Mouse (Mus musculus) hematopoietic stem cell, adult 5-6 weeks (primary cell): ENCODE results near the gene Lrrc1. TPM values are rescaled to one million over a fixed set of nuclear protein-coding genes. Genes with fewer than 3 reads are reported as not detected.
A peak's percentile ranks its signal among the peaks of the same experiment; 100 is the strongest.

Experiments used
- ATAC-seq, 2 experiments: fragments of 125-278 bp in 1 of 2; replicated peaks in 1 of 2; 2 replicates each; pipeline ENCODE4 v1.8.0; 2016 to 2017; ENCODE audit warnings: inconsistent platforms in 2 of 2, mild to moderate bottlenecking in 2 of 2, moderate number of reproducible peaks in 2 of 2, low read depth in 1 of 2, moderate TSS enrichment in 1 of 2; ENCODE audit not compliant: low FRiP score in 2 of 2, poor library complexity in 2 of 2, severe bottlenecking in 2 of 2, insufficient read depth in 1 of 2, low TSS enrichment in 1 of 2
- total RNA-seq: library from RNA; stranded (forward); fragments of 172-1452, 232-1000 nt; gene quantifications from 2 replicates; pipeline ENCODE4 v1.2.3, GENCODE M21; 2017

The Lrrc1 gene
- total RNA-seq, 1 experiment from 2014 or later, result 24.4 TPM

- ATAC-seq, result no peak; a peak in 1 of 4 replicates
Observed at GRCm38 (mm10) chr9:77519198-77519597, 25.5 kb downstream of the Lrrc1 start.

DNA sequence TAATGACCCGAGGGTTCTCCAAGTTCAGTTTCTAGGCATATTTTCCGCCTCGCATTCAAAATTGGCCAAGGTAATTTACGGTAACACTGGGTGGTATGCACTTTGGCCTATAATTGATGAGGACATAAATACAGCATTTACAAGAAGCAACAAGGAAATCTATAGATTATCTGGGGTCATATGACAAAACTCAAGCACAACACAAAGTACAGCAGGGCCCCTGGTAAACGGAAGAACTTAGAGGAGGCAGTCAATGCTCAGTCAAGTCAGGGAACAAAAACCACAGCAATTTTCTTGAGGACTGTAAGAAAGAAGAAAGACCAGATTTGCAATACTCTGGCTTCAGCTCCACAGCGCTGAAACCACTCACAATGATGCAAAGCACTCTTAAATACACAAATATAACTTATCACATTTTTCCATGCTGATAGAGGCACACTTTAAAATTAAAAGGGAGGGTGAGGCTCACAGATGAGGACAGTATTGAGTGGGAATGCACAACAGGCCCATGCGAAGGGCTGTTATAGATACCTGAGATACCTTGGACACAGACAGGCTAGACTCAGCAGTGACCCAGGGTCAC is 27.8 kb downstream of the Lrrc1 start:
- no peak for ATAC-seq

GRCm38 (mm10) chr9:77513892-77514291 is 30.8 kb downstream of the Lrrc1 start:
- no peak for ATAC-seq

DNA sequence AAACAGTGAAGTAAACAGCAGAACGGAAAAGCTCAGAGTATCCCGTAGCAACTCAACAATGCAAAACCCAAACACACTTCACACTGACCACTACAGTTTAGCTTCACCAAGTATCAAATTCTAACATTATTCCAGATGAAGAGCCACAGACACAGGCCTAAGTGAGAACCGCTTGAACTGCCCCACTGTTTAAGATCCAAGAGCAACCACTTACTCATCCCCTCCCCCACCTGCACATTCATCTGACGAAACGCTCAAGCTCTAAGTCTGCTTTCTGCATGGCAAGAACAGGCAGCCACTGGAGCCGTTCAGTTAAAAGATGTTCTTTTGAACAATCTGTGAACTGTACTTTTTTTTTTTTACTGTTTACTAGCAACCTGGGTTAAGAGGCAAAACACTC is 32.5 kb downstream of the Lrrc1 start:
- ATAC-seq, result no peak

- ATAC-seq, result no peak
Observed at GRCm38 (mm10) chr9:77510574-77510973, 34.1 kb downstream of the Lrrc1 start.

- ATAC-seq, result no peak
Observed at GRCm38 (mm10) chr9:77507743-77508394, 36.8 kb downstream of the Lrrc1 start.

DNA sequence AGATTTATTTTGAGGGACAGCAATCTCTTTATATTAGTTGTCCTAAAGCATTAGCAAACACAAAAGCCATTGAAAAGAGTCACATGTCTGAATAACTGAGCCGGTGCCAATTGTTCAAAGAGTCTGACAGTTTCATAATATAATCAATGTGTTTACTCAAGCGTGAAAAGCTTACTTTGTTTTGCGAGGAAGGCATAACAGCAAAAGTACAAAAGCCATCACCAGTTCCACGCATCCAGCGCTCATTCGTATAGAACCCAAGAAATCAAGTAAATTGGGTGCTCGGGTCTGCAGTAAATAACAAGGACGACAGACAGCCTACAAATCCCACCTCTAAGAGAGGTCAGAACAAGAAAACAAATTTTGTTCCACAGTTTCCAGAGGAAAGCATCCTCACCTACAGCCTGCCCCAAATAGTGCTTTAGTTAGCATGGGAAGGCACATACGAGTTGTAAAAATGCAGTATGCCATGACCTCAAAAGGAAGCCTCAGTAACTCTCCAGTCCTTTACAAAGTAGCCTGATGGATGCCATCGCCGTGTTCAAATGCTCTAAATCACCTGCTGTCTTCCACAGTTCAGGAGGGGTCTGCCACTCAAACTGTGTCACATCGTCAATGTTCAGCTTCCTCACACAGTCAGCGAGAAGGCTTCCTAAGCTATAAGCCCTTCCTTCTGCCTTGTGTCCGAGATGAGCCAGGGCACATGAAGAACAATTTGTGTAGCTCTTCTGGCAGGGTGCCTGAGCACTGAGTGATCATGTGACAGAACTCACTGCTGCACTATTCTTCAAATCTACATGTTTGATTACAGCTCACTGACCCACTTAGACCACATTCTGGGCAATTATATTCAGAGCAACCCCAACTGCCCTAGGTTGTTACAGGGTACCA is 41.9 kb downstream of the Lrrc1 start:
- no peak for ATAC-seq

GRCm38 (mm10) chr9:77502171-77502547 is 42.5 kb downstream of the Lrrc1 start:
- ATAC-seq, result no peak

DNA sequence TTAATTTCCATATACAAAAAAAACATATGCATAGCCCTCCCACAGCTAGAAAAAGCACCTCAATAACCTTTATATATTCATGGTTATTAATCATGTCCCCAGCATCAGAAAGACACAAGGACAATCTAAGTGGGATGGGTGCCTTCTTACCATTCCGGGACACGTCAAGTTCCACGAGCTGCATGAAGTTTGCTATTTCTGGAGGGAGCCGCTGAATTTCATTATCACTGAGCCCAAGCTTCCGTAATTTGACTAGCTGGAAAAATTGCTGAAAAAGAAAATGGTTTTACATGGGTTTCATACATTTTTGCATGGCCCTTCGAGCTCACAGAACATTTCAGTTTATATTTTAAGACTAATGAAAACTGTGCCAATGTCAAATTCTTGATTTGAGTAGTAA is 45.6 kb downstream of the Lrrc1 start:
- no peak for ATAC-seq

DNA sequence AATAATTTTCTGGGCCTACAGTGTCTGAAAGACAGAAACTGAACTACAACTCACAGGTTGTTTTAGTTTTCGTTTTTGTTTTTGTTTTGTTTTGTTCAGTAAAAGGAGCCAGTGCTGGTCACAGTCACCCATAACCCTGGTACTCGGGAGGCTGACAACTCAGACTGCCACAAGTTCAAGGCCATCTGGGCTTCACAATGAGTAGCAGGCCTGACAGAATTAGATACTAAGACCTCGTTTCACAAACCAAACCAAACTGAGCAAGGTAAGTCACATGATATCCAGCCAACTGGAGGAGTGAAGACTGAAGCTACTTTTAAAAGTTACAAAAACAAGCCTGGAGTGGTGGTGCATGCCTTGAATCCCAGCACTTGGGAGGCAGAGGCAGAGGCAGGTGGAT is 46.3 kb downstream of the Lrrc1 start:
- ATAC-seq, result no peak

DNA sequence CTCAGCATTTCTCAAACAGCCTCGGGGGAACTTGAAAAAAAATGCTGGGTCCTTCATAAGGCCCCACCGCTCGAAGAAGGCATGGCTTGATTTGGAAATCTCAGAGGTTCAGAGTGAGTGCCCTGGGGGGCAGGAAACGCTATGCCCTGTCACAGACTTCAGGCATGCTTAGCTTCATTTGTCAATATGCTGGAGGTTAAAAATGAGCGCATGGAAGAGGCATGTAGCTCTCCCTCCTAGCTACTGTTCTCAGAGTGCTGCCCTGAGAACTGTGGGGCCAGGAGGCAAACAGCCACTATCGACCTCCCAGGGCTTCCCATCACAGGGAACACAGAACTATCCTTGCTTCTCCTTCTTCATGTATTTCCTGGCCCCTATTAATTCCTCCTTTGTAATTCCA is 47.5 kb downstream of the Lrrc1 start:
- ATAC-seq, result peak in 1 of 2 experiments; percentile 18; a peak in 2 of 4 replicates

- peak; percentile 74 to 87 for ATAC-seq
Observed at GRCm38 (mm10) chr9:77496540-77497062, 48.1 kb downstream of the Lrrc1 start.

DNA sequence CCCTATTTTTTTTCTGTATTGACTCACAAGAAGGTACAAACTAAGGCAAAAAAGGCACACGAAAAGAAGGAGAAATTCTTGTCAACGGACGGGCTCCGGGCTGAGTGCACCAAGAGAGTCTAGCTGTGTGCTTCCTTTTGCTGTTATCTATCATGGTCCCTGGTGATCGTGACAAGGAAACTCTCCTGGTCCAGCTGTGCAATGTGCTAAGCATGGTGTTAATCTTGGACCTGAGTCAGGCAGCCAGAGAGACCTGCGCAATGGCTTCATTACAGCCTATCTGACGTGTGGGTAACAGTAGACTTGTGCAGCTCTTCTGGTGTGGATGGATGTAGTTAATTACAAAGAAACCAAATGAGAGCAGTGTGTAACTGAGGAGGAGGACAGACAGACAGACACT is 50.4 kb downstream of the Lrrc1 start:
- ATAC-seq, result no peak

DNA sequence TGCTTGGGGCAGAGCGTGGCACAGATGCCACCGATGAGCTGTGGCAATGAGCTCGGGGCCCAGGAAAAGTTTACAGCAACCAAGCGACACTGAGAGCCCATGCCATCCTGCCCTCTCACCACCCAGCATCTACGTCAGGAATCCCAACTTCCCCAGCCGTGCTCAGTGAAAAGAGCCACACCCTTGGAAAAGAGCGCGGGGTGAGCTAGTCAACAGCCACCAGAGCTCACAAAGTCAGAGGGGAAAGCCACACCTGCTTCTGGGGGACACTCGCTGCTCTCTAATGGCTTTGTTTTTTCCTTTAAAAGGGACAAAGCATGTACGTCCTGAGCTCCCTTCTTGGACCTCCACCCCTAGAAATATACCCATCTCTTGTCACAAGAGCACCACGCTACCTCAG is 56.1 kb downstream of the Lrrc1 start:
- ATAC-seq, result no peak

DNA sequence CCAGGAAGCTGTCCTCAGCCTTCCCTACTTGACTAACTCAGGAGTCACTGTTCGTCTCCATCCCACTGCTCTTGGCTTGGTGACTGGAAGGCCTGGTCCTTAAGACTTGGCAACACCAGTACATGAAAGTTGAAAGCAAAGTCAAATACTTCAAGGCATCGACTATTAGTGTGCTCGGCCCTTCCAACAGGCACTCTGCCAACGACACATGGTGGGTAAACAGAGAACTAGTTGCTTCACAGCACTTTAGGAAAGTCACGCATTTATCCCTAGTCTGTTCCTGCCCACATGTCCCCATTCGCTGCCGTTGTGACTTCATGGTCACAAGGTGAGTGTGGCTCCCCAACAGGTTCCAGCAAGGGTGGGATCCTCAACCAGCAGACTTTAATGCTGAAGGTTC is 57.2 kb downstream of the Lrrc1 start:
- no peak for ATAC-seq

- no peak for ATAC-seq
Observed at GRCm38 (mm10) chr9:77485915-77486314, 58.8 kb downstream of the Lrrc1 start.

- ATAC-seq, result no peak
Observed at GRCm38 (mm10) chr9:77484751-77485150, 59.9 kb downstream of the Lrrc1 start.

GRCm38 (mm10) chr9:77483559-77483958 is 61.1 kb downstream of the Lrrc1 start:
- no peak for ATAC-seq
